Mouse (Mus musculus): ENCODE measurements around the gene Cdk17.

DNA sequence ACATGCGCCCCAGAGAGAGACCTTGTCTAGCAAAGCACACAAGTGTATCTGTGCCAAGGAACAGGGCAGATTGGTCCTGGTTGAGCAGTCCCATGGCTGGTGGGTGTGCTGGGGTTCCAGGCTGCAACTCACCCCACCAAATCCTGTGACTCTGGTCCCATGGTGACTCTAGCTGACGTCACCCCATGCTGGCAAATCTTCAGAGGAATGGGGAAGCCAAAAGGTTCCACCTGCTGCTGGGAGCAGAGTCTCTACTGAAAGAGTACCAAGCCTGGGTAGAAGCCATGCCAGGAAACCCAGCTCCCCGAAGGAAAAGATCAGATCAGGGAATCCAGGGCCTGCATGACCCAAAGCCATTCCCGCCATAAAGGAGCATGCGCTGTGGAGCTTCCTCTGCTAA lies 106.8 kb downstream of the Cdk17 start:
- TF ChIP-seq CTCF (IDR thresholded peaks at IDR 0.05; ENCODE audit: extremely low read depth, insufficient read length, insufficient replicate concordance, low read depth, low read length) (no peak), POLR2A (IDR thresholded peaks at IDR 0.05; ENCODE audit: low read depth, low read length) (no peak)

Data from small intestine, adult 2 months (tissue).